In genomic region chr11:88241468-88242301, GRCm38 (mm10) we compare ENCODE assay signal across 9 mouse cellular contexts. TPM values are rescaled to one million over a fixed set of nuclear protein-coding genes. Genes with fewer than 3 reads are reported as not detected.
A peak's percentile ranks its signal among the peaks of the same experiment; 100 is the strongest.
DNase-seq lines count a peak whose midpoint lies in the region; ATAC-seq lines count a peak whose summit lies in the region.
"Had no signal": no experiment of that assay in that cellular context is flagged by ENCODE, and none has a peak within 500 bp of the region (broad histone marks: within the 10 kb centered on the region; RNA-seq: fewer than 3 reads in every experiment).

No protein-coding gene starts in this region.

- H3K9me3 ChIP-seq in hindbrain, embryonic 10.5 days: no peaks in the 10 kb centered on the region
- no peaks in the 10 kb centered on the region for H3K9me3 ChIP-seq in neural tube, embryonic 13.5 days

- peak overlapping the region; percentile 91 for H3K27ac ChIP-seq in hindbrain, embryonic 10.5 days
- peak overlapping the region; percentile 83 for H3K27ac ChIP-seq in neural tube, embryonic 13.5 days (replicated peaks)

- no peak for ATAC-seq in neural tube, embryonic 13.5 days (ENCODE audit: low read depth)

- H3K36me3 ChIP-seq in hindbrain, embryonic 10.5 days: no peaks in the 10 kb centered on the region
- H3K36me3 ChIP-seq in neural tube, embryonic 13.5 days: no peaks in the 10 kb centered on the region

- peak overlapping the region; percentile 21; the same call in 1 of the 2 replicates for H3K4me3 ChIP-seq in hindbrain, embryonic 10.5 days
- no peak overlapping the region for H3K4me3 ChIP-seq in neural tube, embryonic 13.5 days

- peak; percentile 35 to 51 for DNase-seq in heart, adult 18-20 months
- no peak for DNase-seq in heart, postnatal 14 days
- no peak for DNase-seq in hindbrain, embryonic 10.5 days (ENCODE audit: low spot score)
- DNase-seq in kidney, postnatal 36 days: peak; percentile 37 to 61
- no peak for DNase-seq in layer of hippocampus, postnatal 14 days (ENCODE audit: low spot score in 2 of 2)
- DNase-seq in thymus, postnatal 0 days (ENCODE audit: low spot score): no peak
- no peak for DNase-seq in gastrocnemius, postnatal 36 days
- DNase-seq: gastrocnemius, postnatal 14 days had no signal

- H3K27me3 ChIP-seq in hindbrain, embryonic 10.5 days (ENCODE audit: insufficient read depth, poor library complexity, severe bottlenecking): no peaks in the 10 kb centered on the region
- no peaks in the 10 kb centered on the region for H3K27me3 ChIP-seq in neural tube, embryonic 13.5 days

- H3K4me2 ChIP-seq in neural tube, embryonic 13.5 days: no peak overlapping the region

- intact Hi-C loops in heart, postnatal 14 days (cut with DNase I): no loop called here
- intact Hi-C loops in gastrocnemius, postnatal 36 days (cut with DNase I): no loop called here

- H3K9ac ChIP-seq in neural tube, embryonic 13.5 days: no peak overlapping the region

- 32% methylated on average over 12 of the region's 12 CpGs for WGBS in hindbrain, embryonic 10.5 days
- WGBS in neural tube, embryonic 13.5 days: 34% methylated on average over 12 of the region's 12 CpGs

- peaks cover 55% of the 10 kb centered on the region for H3K4me1 ChIP-seq in hindbrain, embryonic 10.5 days (replicated peaks)
- peaks cover 51% of the 10 kb centered on the region for H3K4me1 ChIP-seq in neural tube, embryonic 13.5 days (replicated peaks)

RNA-seq across cellular contexts. Expression of gene Mrps23, which starts 37.5 kb away (rescaled TPM):
- total RNA-seq in heart, adult 18-20 months (2021): 100 to 1,000 TPM; 327 to 375 TPM
- 100 to 1,000 TPM; 226 to 277 TPM for total RNA-seq in heart, postnatal 14 days (2021)
- 72.2 and 74.1 TPM in 2 replicates for polyA plus RNA-seq in hindbrain, embryonic 10.5 days (2016; fragmentation: Nextera tagmentation; extraction: Ambion mirVana)
- 64.2 and 69.4 TPM in 2 replicates for polyA plus RNA-seq in neural tube, embryonic 13.5 days (2015; fragmentation: Nextera tagmentation; extraction: Ambion mirVana)
- total RNA-seq in layer of hippocampus, postnatal 14 days (2021): 10 to 100 TPM; 58.2 to 61.3 TPM
- polyA plus RNA-seq in thymus, postnatal 0 days (2015; fragmentation: Nextera tagmentation; extraction: Ambion mirVana): 90.0 and 95.0 TPM in 2 replicates
- total RNA-seq in gastrocnemius, postnatal 36 days (2021): 100 to 1,000 TPM; 123 to 140 TPM

RNA-seq across cellular contexts. Expression of gene Ccdc182, which starts 52.2 kb away (rescaled TPM):
- total RNA-seq in heart, adult 18-20 months (2021): not detected
- total RNA-seq in heart, postnatal 14 days (2021): not detected
- 7.9 and 11.8 TPM in 2 replicates for polyA plus RNA-seq in hindbrain, embryonic 10.5 days (2016; fragmentation: Nextera tagmentation; extraction: Ambion mirVana)
- polyA plus RNA-seq in neural tube, embryonic 13.5 days (2015; fragmentation: Nextera tagmentation; extraction: Ambion mirVana): 3.1 and 4.1 TPM in 2 replicates
- total RNA-seq in layer of hippocampus, postnatal 14 days (2021): not detected
- not detected in 2 replicates for polyA plus RNA-seq in thymus, postnatal 0 days (2015; fragmentation: Nextera tagmentation; extraction: Ambion mirVana)
- not detected for total RNA-seq in gastrocnemius, postnatal 36 days (2021)
- total RNA-seq: gastrocnemius, postnatal 14 days had no signal

Comparison
In these comparisons a context has a peak if more than half of its experiments do, and no peak if none do; other contexts are left out.
1. DNase-seq: peak in heart, adult 18-20 months (2 of 2) and kidney, postnatal 36 days (2 of 2); none in heart, postnatal 14 days (0 of 2), hindbrain, embryonic 10.5 days (single experiment), layer of hippocampus, postnatal 14 days (0 of 2), thymus, postnatal 0 days (single experiment) and gastrocnemius, postnatal 36 days (0 of 2).